Mouse (Mus musculus) 416B (cell line): Measurements from ENCODE around the gene Mprip.

Experiments
- DNase-seq: peaks from one replicate; pipeline ENCODE4 v3.0.0; 2011; ENCODE audit warnings: low read depth

Gene Mprip

GRCm38 (mm10) chr11:59759178-59759577, 98.1 kb downstream of the Mprip start:
- no peak for DNase-seq

DNA sequence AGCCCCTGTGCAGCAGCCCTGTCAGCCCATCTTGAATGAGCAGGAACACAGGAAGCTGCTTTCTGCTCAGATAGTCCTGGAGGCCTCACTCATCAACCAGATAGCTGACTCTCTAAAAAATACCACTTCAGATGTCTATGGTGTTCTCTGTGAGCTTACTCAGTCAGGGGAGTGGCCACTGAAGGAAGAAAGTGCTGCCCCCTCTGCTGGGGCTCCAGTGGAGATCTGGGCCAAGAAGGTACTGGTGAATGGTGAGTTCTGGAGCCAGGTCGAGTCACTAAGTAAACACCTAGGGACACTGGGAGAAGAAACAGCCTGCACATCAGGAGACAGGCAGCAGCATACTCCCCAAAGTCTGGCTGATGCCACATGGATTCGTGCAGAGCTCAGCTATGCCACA, 98.5 kb downstream of the Mprip start:
- DNase-seq: no peak

- DNase-seq: no peak
Measured at GRCm38 (mm10) chr11:59760796-59761195, 99.7 kb downstream of the Mprip start.

GRCm38 (mm10) chr11:59769307-59769706, 108.2 kb downstream of the Mprip start:
- DNase-seq: no peak

- DNase-seq: no peak
Measured at GRCm38 (mm10) chr11:59769738-59770137, 108.6 kb downstream of the Mprip start.

DNA sequence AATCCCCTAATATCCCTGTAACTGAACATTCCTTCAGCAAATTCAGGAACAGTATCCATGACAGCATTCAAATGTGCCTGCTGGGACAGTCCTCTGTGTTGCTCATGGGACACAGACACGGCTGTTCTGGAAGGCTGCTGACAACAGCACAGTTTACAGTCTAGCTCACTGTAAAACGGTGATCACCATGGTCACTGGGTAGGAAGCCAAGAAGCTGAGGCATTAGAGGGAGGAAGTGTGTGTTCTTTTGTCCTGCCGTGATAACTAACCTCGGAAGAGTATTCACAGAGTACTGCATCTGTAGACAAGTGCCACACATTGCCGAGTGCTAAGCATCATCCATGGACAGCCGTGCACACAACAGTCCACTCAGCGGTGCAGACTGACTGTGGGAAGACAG, 109.6 kb downstream of the Mprip start:
- DNase-seq: peak; percentile 58

DNA sequence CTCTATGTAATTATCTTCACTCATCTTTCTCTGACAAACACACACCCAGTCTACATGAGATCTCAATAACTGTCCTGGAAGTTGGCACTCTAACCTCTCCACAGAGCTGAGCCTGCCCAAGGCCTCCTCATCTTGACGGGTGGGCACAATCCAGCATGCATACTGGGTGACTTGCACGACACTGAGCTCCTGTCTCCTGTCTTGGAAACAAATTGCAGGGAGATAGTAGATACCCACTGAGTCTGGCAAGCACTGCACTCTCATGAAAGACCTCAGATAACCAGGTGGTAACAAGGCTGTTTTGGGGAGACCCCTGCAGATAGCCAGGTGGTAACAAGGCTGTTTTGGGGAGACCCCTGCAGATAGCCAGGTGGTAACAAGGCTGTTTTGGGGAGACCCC, 111.2 kb downstream of the Mprip start:
- no peak for DNase-seq

GRCm38 (mm10) chr11:59772902-59773301, 111.8 kb downstream of the Mprip start:
- no peak for DNase-seq

- DNase-seq: no peak
Measured at GRCm38 (mm10) chr11:59774522-59774921, 113.4 kb downstream of the Mprip start.

GRCm38 (mm10) chr11:59775435-59776148, 114.5 kb downstream of the Mprip start:
- no peak for DNase-seq

GRCm38 (mm10) chr11:59777259-59777658, 116.2 kb downstream of the Mprip start:
- DNase-seq: no peak

- DNase-seq: peak; percentile 85
Measured at GRCm38 (mm10) chr11:59778181-59778873, 117.2 kb downstream of the Mprip start.

GRCm38 (mm10) chr11:59778874-59779223, 117.7 kb downstream of the Mprip start:
- no peak for DNase-seq

- DNase-seq: no peak
Measured at GRCm38 (mm10) chr11:59779406-59779805, 118.3 kb downstream of the Mprip start.

DNA sequence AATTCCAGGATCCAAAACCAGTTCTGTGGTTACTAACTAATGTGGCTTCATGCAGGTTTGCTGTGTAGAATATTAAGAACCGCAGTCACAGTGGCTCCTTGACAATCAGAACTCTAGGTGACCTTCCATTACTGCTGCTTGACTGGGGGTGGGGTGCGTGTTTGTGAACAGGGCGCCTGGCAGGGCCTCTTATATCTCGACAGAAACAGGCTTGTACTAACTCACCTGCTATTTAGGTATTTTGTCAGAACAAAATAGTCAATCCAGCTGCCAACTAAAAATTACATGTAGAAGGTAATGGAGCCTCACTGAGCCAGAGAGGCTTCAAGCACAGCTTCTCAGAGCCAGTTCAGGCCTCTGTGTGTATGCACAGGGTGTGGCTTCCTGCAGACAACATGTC, 119.1 kb downstream of the Mprip start:
- no peak for DNase-seq

GRCm38 (mm10) chr11:59782091-59782590, 121.0 kb downstream of the Mprip start:
- no peak for DNase-seq

GRCm38 (mm10) chr11:59783591-59783990, 122.5 kb downstream of the Mprip start:
- no peak for DNase-seq

DNA sequence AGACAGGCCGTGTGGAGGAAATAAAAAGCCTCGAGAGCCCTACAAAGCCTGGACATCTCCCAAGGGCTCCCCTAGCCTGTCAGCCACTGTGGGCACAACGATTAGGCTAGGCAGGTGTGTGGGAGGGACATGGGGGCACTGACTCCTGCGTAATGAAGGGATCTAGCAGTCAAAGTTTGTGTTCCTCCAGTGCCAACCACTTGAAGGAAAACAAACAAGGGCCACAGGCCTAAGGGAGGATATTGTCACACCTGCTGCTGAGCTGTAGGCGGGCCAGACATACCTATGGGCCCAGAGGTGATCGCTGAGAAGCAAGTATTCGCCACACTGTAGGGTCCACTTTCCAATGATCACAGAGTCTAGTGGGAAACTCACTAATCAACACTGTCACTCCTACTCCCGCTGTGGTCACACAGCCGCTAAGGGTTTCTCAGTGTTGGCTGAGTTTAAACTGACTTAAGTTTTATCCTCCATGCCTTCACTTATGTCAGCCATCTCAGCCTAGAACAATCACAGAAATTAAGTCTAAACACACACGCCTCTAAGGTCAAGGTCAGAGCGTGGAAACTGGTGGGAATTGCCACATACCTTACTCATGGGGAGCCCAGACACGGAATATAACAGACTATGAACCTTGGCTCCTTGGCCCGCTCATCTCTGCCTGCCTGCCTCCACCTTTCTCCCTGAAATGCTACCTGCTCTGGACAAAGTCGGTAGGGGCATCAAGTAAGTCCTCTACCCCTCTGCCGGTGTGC, 125.5 kb downstream of the Mprip start:
- DNase-seq: no peak

DNA sequence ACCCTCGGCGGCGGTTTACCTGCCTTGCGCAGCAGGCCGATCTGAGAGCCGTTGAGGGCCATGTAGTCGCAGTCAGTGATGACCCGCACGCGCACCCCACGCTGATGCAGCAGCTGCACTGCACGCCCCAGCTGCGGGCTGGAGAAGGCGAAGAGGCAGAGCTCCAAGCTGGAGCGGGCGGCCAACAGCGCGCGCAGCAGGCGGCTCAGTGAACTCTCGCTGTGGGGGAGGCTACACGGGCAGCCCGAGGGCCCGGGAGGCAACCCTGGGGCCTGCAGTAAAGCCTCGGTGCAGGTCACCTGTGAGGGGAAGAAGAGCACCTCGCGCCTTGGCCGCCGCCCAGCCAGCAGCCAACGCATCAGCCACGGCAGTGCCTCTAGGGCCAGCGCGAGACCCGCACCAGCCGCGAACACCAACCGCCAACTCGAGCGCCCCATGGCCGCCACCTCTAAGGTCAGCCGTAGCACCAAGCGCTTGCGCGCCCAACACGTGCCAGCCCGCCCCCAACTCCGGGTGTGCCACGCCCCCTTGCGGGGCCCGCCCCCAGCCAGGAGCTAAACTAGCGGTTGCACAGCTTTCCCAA, 126.2 kb downstream of the Mprip start, which contains the start of gene Pld6:
Pld6 (minus strand) TSS at position 447 of the 583 bp plus-strand sequence.
- no peak for DNase-seq

- DNase-seq: no peak
Measured at GRCm38 (mm10) chr11:59789311-59789710, 128.2 kb downstream of the Mprip start.

- DNase-seq: no peak
Measured at GRCm38 (mm10) chr11:59793390-59793789, 132.3 kb downstream of the Mprip start.

- DNase-seq: peak; percentile 14
Measured at GRCm38 (mm10) chr11:59800412-59800811, 139.3 kb downstream of the Mprip start.
